Mouse (Mus musculus): Measurements from ENCODE around the gene Gm37240. TPM values are rescaled to one million over a fixed set of nuclear protein-coding genes. Genes with fewer than 3 reads are reported as not detected.

Gene Gm37240
- polyA plus RNA-seq, 1 experiment from 2014 or later, result 0.11 TPM

DNA sequence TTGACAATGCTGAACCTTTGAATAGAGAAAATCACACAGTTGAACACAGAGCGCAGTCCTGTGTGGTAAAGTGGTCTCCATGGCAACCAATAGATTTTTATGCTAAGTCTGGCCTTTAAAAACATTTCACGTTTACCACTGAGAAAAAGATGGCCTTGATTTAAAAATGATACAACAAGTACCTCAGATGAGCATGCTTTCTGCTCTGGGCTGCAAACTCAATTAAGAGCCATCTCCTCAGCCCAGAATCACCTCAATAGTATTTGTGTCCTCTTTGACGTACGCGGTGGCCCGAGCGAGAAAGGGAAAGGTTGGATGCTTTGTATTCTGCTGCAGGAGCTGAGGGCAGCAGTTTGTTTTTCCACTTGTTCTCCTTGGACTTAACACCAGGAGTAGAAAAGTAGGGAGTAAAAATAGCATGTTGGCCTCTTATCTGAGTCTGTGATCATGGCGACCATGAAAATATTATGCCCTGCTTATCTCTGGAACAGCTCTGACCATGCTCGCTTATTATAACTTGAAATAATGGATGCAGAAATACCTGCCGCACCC lies 548.0 kb downstream of the Gm37240 start:
- Histone ChIP-seq H3K27ac (replicated peaks; ENCODE audit: low read depth, low read length) (peak overlapping the region; percentile 68), H3K9me3 (ENCODE audit: control insufficient read depth, low read length) (no peaks in the 10 kb centered on the region), H3K36me3 (ENCODE audit: control insufficient read depth, insufficient read depth, low read length) (no peaks in the 10 kb centered on the region), H3K9ac (replicated peaks; ENCODE audit: low read length) (no peak overlapping the region), H3K27me3 (ENCODE audit: control insufficient read depth, insufficient read depth, low read length) (no peaks in the 10 kb centered on the region), H3K4me3 (replicated peaks; ENCODE audit: low read depth, low read length) (no peak overlapping the region), H3K4me2 (ENCODE audit: low read length) (no peak overlapping the region), H3K4me1 (ENCODE audit: control insufficient read depth, insufficient read depth, low read length) (peaks cover 19% of the 10 kb centered on the region)
- DNase-seq (peak; percentile 78), ATAC-seq (ENCODE audit: low FRiP score, low TSS enrichment) (no peak; the same call in 1 of the 2 replicates)
- 49% methylated on average over 10 of the region's 10 CpGs for WGBS

DNA sequence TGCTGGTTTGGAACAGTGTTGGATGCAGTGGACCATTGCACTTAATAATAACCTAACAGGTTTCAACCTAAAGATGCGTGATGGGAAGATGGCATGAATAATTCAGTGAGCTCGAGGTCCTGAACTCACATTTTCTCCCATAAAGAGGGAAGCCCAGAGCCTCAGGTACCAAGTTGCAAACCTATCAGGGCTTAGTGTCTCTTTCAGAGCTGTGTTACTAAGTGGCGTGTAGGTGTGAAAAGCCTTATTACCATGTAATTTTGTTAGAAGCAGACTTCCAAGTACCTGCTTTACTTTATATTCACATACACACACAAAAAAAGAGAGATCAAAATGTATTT lies 548.6 kb downstream of the Gm37240 start:
- 47% methylated on average over 3 of the region's 3 CpGs for WGBS
- H3K9me3 ChIP-seq (ENCODE audit: control insufficient read depth, low read length), result no peaks in the 10 kb centered on the region
- no peak overlapping the region for H3K4me3 ChIP-seq (replicated peaks; ENCODE audit: low read depth, low read length)
- no peaks in the 10 kb centered on the region for H3K36me3 ChIP-seq (ENCODE audit: control insufficient read depth, insufficient read depth, low read length)
- H3K27me3 ChIP-seq (ENCODE audit: control insufficient read depth, insufficient read depth, low read length), result no peaks in the 10 kb centered on the region
- H3K4me2 ChIP-seq (ENCODE audit: low read length), result no peak overlapping the region
- DNase-seq (peak; percentile 34), ATAC-seq (ENCODE audit: low FRiP score, low TSS enrichment) (no peak; the same call in 1 of the 2 replicates)
- peak overlapping the region; percentile 68; the same call in 1 of the 2 replicates for H3K27ac ChIP-seq (replicated peaks; ENCODE audit: low read depth, low read length)
- H3K4me1 ChIP-seq (ENCODE audit: control insufficient read depth, insufficient read depth, low read length), result peaks cover 19% of the 10 kb centered on the region
- H3K9ac ChIP-seq (replicated peaks; ENCODE audit: low read length), result no peak overlapping the region

DNA sequence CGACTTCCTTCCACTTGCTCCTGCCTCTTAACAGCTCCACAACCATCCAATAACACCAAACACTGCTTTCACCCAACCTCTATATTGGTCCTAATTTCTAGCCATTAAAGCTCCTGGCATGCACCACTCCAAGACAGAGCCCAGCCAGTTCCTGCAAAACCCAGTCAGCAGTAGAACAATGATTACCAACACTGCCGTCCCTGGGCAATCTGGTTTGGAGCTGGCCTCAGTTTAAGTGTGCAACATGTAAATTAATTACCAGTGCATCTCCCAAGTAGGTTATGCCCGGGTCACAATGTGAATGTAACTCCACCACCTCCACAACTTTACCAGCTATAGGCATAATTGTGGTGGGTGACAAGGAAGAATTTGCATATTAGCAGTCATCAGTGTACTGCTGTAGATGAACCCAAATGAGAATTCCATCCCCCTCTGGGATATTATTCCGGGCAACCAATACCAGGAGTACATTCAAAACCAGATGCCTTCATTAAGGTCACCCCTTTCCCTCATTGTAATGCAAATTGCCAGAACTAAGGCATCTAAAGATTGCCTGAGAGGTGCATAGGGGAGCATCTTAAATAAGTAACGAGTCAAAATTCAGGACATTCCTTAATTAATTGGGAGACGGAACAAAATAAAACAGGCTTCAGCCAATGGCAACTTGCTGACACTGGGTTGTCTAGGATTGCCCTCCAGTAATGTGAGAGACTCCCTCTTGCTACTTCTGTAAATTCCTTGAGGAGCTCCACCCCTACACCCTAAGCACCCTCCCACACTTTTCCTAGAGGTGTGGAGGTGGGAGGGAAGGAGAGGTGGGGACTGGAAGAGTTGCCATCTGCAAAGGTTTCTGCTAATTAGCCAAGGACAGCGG lies 549.2 kb downstream of the Gm37240 start:
- Histone ChIP-seq H3K9me3 (ENCODE audit: control insufficient read depth, low read length) (no peaks in the 10 kb centered on the region), H3K4me3 (replicated peaks; ENCODE audit: low read depth, low read length) (no peak overlapping the region), H3K27me3 (ENCODE audit: control insufficient read depth, insufficient read depth, low read length) (no peaks in the 10 kb centered on the region), H3K4me2 (ENCODE audit: low read length) (no peak overlapping the region), H3K9ac (replicated peaks; ENCODE audit: low read length) (no peak overlapping the region), H3K27ac (replicated peaks; ENCODE audit: low read depth, low read length) (peak overlapping the region; percentile 27; the same call in 1 of the 2 replicates), H3K4me1 (ENCODE audit: control insufficient read depth, insufficient read depth, low read length) (peaks cover 19% of the 10 kb centered on the region), H3K36me3 (ENCODE audit: control insufficient read depth, insufficient read depth, low read length) (no peaks in the 10 kb centered on the region)
- peak; percentile 11 for DNase-seq
- WGBS, result 56% methylated on average over 7 of the region's 7 CpGs
- no peak for ATAC-seq (ENCODE audit: low FRiP score, low TSS enrichment)

DNA sequence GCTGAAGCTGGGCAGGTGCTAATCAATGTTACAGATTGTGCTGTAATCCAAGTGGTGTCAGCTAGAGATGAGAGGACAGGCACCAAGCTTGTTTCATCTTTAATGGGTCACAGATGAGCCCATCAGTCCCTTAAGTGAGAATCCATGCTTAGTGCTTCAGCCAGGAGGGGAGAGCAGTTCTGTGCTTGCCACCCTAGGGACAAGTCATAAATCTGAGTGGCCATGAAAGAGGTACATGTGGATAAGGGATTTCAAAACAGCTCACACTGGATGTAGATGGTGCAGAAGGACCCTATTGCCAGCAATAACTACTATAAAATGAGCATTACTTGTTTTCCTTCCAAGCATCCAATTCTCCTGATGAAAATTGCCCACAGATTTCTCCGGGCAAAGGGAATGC lies 551.8 kb downstream of the Gm37240 start:
- no peaks in the 10 kb centered on the region for H3K27me3 ChIP-seq (ENCODE audit: control insufficient read depth, insufficient read depth, low read length)
- H3K4me1 ChIP-seq (ENCODE audit: control insufficient read depth, insufficient read depth, low read length), result peaks cover 19% of the 10 kb centered on the region
- H3K36me3 ChIP-seq (ENCODE audit: control insufficient read depth, insufficient read depth, low read length), result no peaks in the 10 kb centered on the region
- DNase-seq (no peak), ATAC-seq (ENCODE audit: low FRiP score, low TSS enrichment) (no peak)
- H3K4me3 ChIP-seq (replicated peaks; ENCODE audit: low read depth, low read length), result no peak overlapping the region
- no peak overlapping the region for H3K9ac ChIP-seq (replicated peaks; ENCODE audit: low read length)
- H3K4me2 ChIP-seq (ENCODE audit: low read length), result no peak overlapping the region
- 60% methylated on average over 1 of the region's 1 CpGs for WGBS
- H3K27ac ChIP-seq (replicated peaks; ENCODE audit: low read depth, low read length), result no peak overlapping the region
- no peaks in the 10 kb centered on the region for H3K9me3 ChIP-seq (ENCODE audit: control insufficient read depth, low read length)

DNA sequence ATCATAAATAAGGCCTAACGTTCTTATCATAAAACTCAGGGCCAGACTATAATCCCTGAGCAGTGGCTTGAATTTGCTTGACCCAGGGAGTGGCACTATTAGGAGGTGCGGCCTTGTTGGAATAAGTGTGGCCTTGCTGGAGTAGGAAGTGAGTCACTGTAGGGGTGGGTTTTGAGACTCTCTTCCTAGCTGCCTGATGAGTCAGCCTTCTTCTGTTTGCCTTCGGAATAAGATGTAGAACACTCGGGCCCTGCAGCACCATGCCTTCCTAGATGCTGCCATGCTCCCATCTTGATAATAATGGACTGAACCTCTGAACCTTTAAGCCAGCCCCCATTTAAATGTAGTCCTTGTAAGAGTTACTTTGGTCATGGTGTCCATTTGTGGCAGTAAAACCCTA lies 555.0 kb downstream of the Gm37240 start:
- 91% methylated on average over 4 of the region's 4 CpGs for whole genome bisulfite sequencing

DNA sequence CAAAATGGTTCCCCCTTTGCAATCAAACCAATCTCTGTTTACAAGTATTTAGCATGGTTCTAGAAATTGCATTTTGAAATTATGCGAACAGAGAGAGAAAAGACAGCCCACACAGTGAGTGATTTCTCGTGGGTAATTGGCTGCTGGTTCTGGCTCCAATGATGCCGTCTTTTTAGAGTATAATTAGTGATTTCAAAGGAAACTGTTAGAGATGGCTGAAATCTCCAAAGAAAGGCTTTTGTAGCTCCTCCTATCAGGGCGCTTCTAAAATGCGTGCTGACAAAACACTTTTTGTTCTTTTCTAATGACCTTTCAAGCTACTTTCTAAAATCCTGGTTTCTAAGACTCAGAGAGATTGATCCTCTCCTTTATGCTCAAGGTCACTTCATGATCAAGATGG lies 569.1 kb downstream of the Gm37240 start:
- Histone ChIP-seq H3K9me3 (ENCODE audit: control insufficient read depth, low read length) (no peaks in the 10 kb centered on the region), H3K9ac (replicated peaks; ENCODE audit: low read length) (no peak overlapping the region), H3K27me3 (ENCODE audit: control insufficient read depth, insufficient read depth, low read length) (no peaks in the 10 kb centered on the region), H3K27ac (replicated peaks; ENCODE audit: low read depth, low read length) (no peak overlapping the region), H3K4me1 (ENCODE audit: control insufficient read depth, insufficient read depth, low read length) (peaks cover 6% of the 10 kb centered on the region; the same call in 1 of the 2 replicates), H3K4me3 (replicated peaks; ENCODE audit: low read depth, low read length) (no peak overlapping the region), H3K36me3 (ENCODE audit: control insufficient read depth, insufficient read depth, low read length) (no peaks in the 10 kb centered on the region), H3K4me2 (ENCODE audit: low read length) (no peak overlapping the region)
- DNase-seq (no peak), ATAC-seq (ENCODE audit: low FRiP score, low TSS enrichment) (no peak)
- WGBS, result 64% methylated on average over 5 of the region's 5 CpGs

More for the DNA sequence above, 555.0 kb downstream of the Gm37240 start:
- H3K27me3 ChIP-seq (ENCODE audit: control insufficient read depth, insufficient read depth, low read length), result no peaks in the 10 kb centered on the region
- H3K9me3 ChIP-seq (ENCODE audit: control insufficient read depth, low read length), result no peaks in the 10 kb centered on the region
- no peak overlapping the region for H3K27ac ChIP-seq (replicated peaks; ENCODE audit: low read depth, low read length)
- DNase-seq (no peak), ATAC-seq (ENCODE audit: low FRiP score, low TSS enrichment) (no peak)
- H3K4me1 ChIP-seq (ENCODE audit: control insufficient read depth, insufficient read depth, low read length), result no peaks in the 10 kb centered on the region
- H3K36me3 ChIP-seq (ENCODE audit: control insufficient read depth, insufficient read depth, low read length), result no peaks in the 10 kb centered on the region
- no peak overlapping the region for H3K9ac ChIP-seq (replicated peaks; ENCODE audit: low read length)
- no peak overlapping the region for H3K4me2 ChIP-seq (ENCODE audit: low read length)
- H3K4me3 ChIP-seq (replicated peaks; ENCODE audit: low read depth, low read length), result no peak overlapping the region

DNA sequence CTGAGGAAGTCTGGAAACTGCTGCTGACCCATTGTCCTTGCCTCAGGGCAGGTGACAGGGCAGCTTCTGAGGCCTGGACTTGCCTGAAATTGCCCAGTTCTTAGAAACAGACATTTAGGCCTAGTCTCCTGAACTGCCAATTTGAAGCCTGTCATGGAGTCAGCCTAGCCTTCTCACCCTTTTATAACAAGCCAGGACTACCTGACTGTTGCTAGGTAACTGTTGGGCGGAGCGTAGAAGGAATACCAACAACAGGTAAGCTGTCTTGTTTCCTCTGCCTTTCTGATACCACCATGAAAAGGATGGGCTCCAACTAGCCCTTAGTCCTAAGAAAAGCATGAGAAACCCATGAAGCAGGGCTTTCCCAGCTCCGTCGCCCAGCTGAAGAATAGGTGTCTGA lies 570.0 kb downstream of the Gm37240 start:
- 95% methylated on average over 4 of the region's 4 CpGs for WGBS
- no peak overlapping the region for H3K4me2 ChIP-seq (ENCODE audit: low read length)
- ATAC-seq (ENCODE audit: low FRiP score, low TSS enrichment) (no peak), DNase-seq (no peak)
- peaks cover 6% of the 10 kb centered on the region; the same call in 1 of the 2 replicates for H3K4me1 ChIP-seq (ENCODE audit: control insufficient read depth, insufficient read depth, low read length)
- H3K36me3 ChIP-seq (ENCODE audit: control insufficient read depth, insufficient read depth, low read length), result no peaks in the 10 kb centered on the region
- no peak overlapping the region for H3K9ac ChIP-seq (replicated peaks; ENCODE audit: low read length)
- H3K27ac ChIP-seq (replicated peaks; ENCODE audit: low read depth, low read length), result no peak overlapping the region
- no peaks in the 10 kb centered on the region for H3K9me3 ChIP-seq (ENCODE audit: control insufficient read depth, low read length)
- H3K4me3 ChIP-seq (replicated peaks; ENCODE audit: low read depth, low read length), result no peak overlapping the region
- no peaks in the 10 kb centered on the region for H3K27me3 ChIP-seq (ENCODE audit: control insufficient read depth, insufficient read depth, low read length)

DNA sequence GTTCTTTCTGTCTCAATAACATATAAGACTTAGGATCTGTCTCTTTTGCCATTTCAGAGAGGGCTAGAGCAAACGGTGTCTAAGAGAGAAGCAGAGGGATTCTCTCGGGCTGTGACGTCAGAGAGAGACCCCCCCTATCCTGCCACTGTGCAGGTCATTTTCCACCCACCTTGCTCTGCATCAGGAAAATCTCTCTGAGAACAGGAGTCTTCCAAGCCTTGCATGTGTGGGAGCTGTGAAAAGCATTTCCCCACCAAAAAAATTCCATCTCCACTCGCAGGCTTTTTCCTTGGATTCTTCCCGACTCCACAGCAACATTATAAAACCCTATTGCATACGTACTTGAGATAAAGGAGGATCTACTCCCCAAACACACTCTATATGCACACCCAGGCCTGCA lies 572.4 kb downstream of the Gm37240 start:
- no peak overlapping the region for H3K4me2 ChIP-seq (ENCODE audit: low read length)
- no peak for DNase-seq
- H3K36me3 ChIP-seq (ENCODE audit: control insufficient read depth, insufficient read depth, low read length), result no peaks in the 10 kb centered on the region
- H3K27me3 ChIP-seq (ENCODE audit: control insufficient read depth, insufficient read depth, low read length), result no peaks in the 10 kb centered on the region
- peaks cover 6% of the 10 kb centered on the region; the same call in 1 of the 2 replicates for H3K4me1 ChIP-seq (ENCODE audit: control insufficient read depth, insufficient read depth, low read length)
- H3K4me3 ChIP-seq (replicated peaks; ENCODE audit: low read depth, low read length), result no peak overlapping the region
- ATAC-seq (ENCODE audit: low FRiP score, low TSS enrichment), result no peak
- no peak overlapping the region for H3K27ac ChIP-seq (replicated peaks; ENCODE audit: low read depth, low read length)
- no peaks in the 10 kb centered on the region for H3K9me3 ChIP-seq (ENCODE audit: control insufficient read depth, low read length)
- 79% methylated on average over 6 of the region's 6 CpGs for WGBS
- no peak overlapping the region for H3K9ac ChIP-seq (replicated peaks; ENCODE audit: low read length)

Data from midbrain, embryonic 14.5 days (tissue).